Mouse (Mus musculus) heart, postnatal 0 days (tissue): ENCODE measurements around the gene Neurl3. TPM values are rescaled to one million over a fixed set of nuclear protein-coding genes. Genes with fewer than 3 reads are reported as not detected.
A peak's percentile ranks its signal among the peaks of the same experiment; 100 is the strongest.

ENCODE experiments used
- ATAC-seq: fragments of 200-750 bp; cut with Nextera tagmentation; 2 replicates; pipeline ENCODE4 v1.8.0; 2017; ENCODE audit warnings: low read depth, moderate number of reproducible peaks, moderate library complexity; ENCODE audit not compliant: insufficient read depth
- DNase-seq: peaks from one replicate; pipeline ENCODE4 v3.0.0-alpha.2; 2016; ENCODE audit warnings: low spot score
- H3K27ac ChIP-seq: fragments of 300-500 bp; sonication (generic); 2 replicates; pipeline ENCODE4 v1.5.1; 2014; ENCODE audit warnings: low read depth, mild to moderate bottlenecking
- H3K27me3 ChIP-seq: fragments of 300-500 bp; sonication (generic); 2 replicates; pipeline ENCODE4 v1.6.1; 2014; ENCODE audit warnings: low read length, mixed read lengths; ENCODE audit not compliant: control insufficient read depth, insufficient read depth
- H3K36me3 ChIP-seq: fragments of 300-500 bp; sonication (generic); replicated peaks from 2 replicates; pipeline ENCODE4 v1.6.1; 2014; ENCODE audit warnings: low read length, mixed read lengths; ENCODE audit not compliant: control insufficient read depth, insufficient read depth
- H3K4me1 ChIP-seq: fragments of 300-500 bp; sonication (generic); 2 replicates; pipeline ENCODE4 v1.6.1; 2014; ENCODE audit warnings: antibody characterized with exemption; ENCODE audit not compliant: control insufficient read depth, insufficient read depth
- H3K4me2 ChIP-seq: fragments of 300-500 bp; sonication (generic); 2 replicates; pipeline ENCODE4 v1.6.1; 2014; ENCODE audit warnings: low read depth, mild to moderate bottlenecking, low read length, moderate library complexity
- H3K4me3 ChIP-seq: fragments of 300-500 bp; sonication (generic); 2 replicates; pipeline ENCODE4 v1.5.1; 2014; ENCODE audit warnings: low read depth, low read length
- H3K9ac ChIP-seq: fragments of 300-500 bp; sonication (generic); replicated peaks from 2 replicates; pipeline ENCODE4 v1.6.1; 2014; ENCODE audit warnings: low read depth, low read length, mixed read lengths
- H3K9me3 ChIP-seq: fragments of 300-500 bp; sonication (generic); replicated peaks from 2 replicates; pipeline ENCODE4 v1.6.1; 2016; ENCODE audit warnings: low read length; ENCODE audit not compliant: control insufficient read depth
- CTCF ChIP-seq: IDR thresholded peaks from 2 replicates; pipeline ENCODE4 v1.5.1; 2016; ENCODE audit warnings: antibody characterized with exemption, control low read depth, low read depth
- EP300 ChIP-seq: IDR thresholded peaks from 2 replicates; pipeline ENCODE4 v1.6.1; 2016; ENCODE audit warnings: antibody characterized with exemption, low read depth
- WGBS: fragments of 180-500 bp; shearing (Covaris S2); extraction: QIAGEN DNeasy Blood & Tissue Kit; methylation state at CpG from one replicate; pipeline ENCODE4 v1.1.7; 2014; 5-methylcytosine and 5-hydroxymethylcytosine counted together
- polyA plus RNA-seq: library from polyadenylated mRNA; unstranded; fragments of >200 nt; fragmentation: Nextera tagmentation; extraction: Ambion mirVana; gene quantifications from 2 replicates; pipeline ENCODE4 v1.2.1, GENCODE M21; 2015
- total RNA-seq: library from RNA; depleted of rRNA; stranded (reverse); fragments of >200 nt; gene quantifications from 2 replicates; pipeline ENCODE4 v1.2.3, GENCODE M21; 2014; ENCODE audit warnings: low replicate concordance

The Neurl3 gene
- total and polyA plus RNA-seq, 2 experiments from 2014 or later = 3.6 to 12.9 TPM

- peaks cover 7% of the 10 kb centered on the region for H3K4me1 ChIP-seq
- H3K4me3 ChIP-seq = no peak overlapping the region
- DNase-seq (peak; percentile 61), ATAC-seq (peak; percentile 27; the same call in 1 of the 2 replicates)
- no peak overlapping the region for H3K27ac ChIP-seq
- no peak overlapping the region for H3K4me2 ChIP-seq
- TF ChIP-seq CTCF (peak; percentile 88), EP300 (no peak)
- no peaks in the 10 kb centered on the region for H3K27me3 ChIP-seq
- no peak overlapping the region for H3K9ac ChIP-seq
- H3K9me3 ChIP-seq = no peaks in the 10 kb centered on the region
- 20% methylated on average over 7 of the region's 7 CpGs for WGBS
- H3K36me3 ChIP-seq = no peaks in the 10 kb centered on the region
These were observed 3.0 kb upstream of the Neurl3 start for GRCm38 (mm10) chr1:36277267-36278060.

- no peak overlapping the region for H3K9ac ChIP-seq
- H3K27ac ChIP-seq = no peak overlapping the region
- no peak for ATAC-seq
- H3K9me3 ChIP-seq = no peaks in the 10 kb centered on the region
- TF ChIP-seq CTCF (no peak), EP300 (no peak)
- WGBS = 76% methylated on average over 13 of the region's 13 CpGs
- H3K36me3 ChIP-seq = no peaks in the 10 kb centered on the region
- DNase-seq = no peak
- peaks cover 21% of the 10 kb centered on the region for H3K4me1 ChIP-seq
- no peak overlapping the region for H3K4me2 ChIP-seq
- H3K27me3 ChIP-seq = no peaks in the 10 kb centered on the region
- H3K4me3 ChIP-seq = no peak overlapping the region
These were observed 1.3 kb upstream of the Neurl3 start for GRCm38 (mm10) chr1:36275635-36276389.

- peak overlapping the region; percentile 7; the same call in 1 of the 2 replicates for H3K4me3 ChIP-seq
- H3K4me1 ChIP-seq = peaks cover 32% of the 10 kb centered on the region
- H3K36me3 ChIP-seq = no peaks in the 10 kb centered on the region
- ATAC-seq = peak; percentile 39; the same call in 1 of the 2 replicates
- no peaks in the 10 kb centered on the region for H3K9me3 ChIP-seq
- peak; percentile 66 for DNase-seq
- H3K27me3 ChIP-seq = no peaks in the 10 kb centered on the region
- H3K9ac ChIP-seq = no peak overlapping the region
- peak overlapping the region; percentile 47 for H3K4me2 ChIP-seq
- H3K27ac ChIP-seq = peak overlapping the region; percentile 71
- TF ChIP-seq EP300 (no peak), CTCF (no peak)
- WGBS = 5% methylated on average over 9 of the region's 9 CpGs
These were observed 1.2 kb downstream of the Neurl3 start for GRCm38 (mm10) chr1:36273288-36273687.

GRCm38 (mm10) chr1:36272546-36272945 is 1.9 kb downstream of the Neurl3 start:
- no peaks in the 10 kb centered on the region for H3K36me3 ChIP-seq
- peak overlapping the region; percentile 7 for H3K4me3 ChIP-seq
- ATAC-seq (no peak), DNase-seq (no peak)
- H3K9me3 ChIP-seq = no peaks in the 10 kb centered on the region
- TF ChIP-seq EP300 (no peak), CTCF (no peak)
- no peaks in the 10 kb centered on the region for H3K27me3 ChIP-seq
- peak overlapping the region; percentile 25 for H3K9ac ChIP-seq
- peak overlapping the region; percentile 47 for H3K4me2 ChIP-seq
- peak overlapping the region; percentile 71 for H3K27ac ChIP-seq
- H3K4me1 ChIP-seq = peaks cover 32% of the 10 kb centered on the region
- 15% methylated on average over 5 of the region's 5 CpGs for WGBS

- Histone ChIP-seq H3K9me3 (no peaks in the 10 kb centered on the region), H3K9ac (no peak overlapping the region), H3K4me1 (peaks cover 32% of the 10 kb centered on the region), H3K27me3 (no peaks in the 10 kb centered on the region), H3K27ac (peak overlapping the region; percentile 46), H3K4me2 (0 out of 2 replicates have a peak overlapping the region, but pooled peaks have one; percentile 4), H3K36me3 (no peaks in the 10 kb centered on the region), H3K4me3 (no peak overlapping the region)
- ATAC-seq (no peak), DNase-seq (no peak)
- TF ChIP-seq EP300 (no peak), CTCF (no peak)
- WGBS = 74% methylated on average over 8 of the region's 8 CpGs
These were observed 2.8 kb downstream of the Neurl3 start for GRCm38 (mm10) chr1:36271516-36272230.
